Mouse (Mus musculus): ENCODE results near the gene Gadd45b.

The Gadd45b gene

DNA sequence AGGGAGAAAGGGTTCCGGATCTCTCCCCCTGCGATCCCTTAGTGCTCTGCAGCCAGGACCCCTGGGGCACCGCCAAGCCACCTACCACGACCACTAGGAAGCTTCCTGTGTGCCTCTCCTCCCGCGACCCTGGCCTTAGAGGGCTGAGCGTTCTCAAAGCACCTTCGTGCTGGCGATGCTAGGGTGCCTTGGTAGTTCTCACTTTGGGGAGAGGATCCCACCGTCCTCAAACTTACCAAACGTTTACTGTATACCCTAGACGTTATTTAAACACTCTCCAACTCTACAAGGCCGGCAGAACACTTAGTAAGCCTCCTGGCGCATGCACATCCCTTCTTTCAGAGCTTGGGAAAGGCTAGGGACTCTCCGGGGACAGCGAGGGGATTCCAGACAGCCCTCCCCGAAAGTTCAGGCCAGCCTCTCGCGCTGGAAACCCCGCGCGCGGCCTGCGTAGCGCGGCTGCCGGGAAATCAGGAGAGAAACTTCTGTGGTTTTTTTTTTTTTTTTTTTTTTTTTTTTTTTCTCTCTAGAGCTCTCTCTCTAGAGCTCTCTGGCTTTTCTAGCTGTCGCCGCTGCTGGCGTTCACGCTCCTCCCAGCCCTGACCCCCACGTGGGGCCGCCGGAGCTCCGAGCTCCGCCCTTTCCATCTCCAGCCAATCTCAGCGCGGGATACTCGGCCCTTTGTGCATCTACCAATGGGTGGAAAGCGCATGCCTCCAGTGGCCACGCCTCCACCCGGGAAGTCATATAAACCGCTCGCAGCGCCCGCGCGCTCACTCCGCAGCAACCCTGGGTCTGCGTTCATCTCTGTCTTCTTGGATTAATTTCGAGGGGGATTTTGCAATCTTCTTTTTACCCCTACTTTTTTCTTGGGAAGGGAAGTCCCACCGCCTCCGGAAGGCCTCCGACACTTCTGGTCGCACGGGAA, at the start of gene Gadd45b:
Gene Gadd45b (plus strand): TSS at position 775 of the 928 bp plus-strand sequence.
- DNase-seq (ENCODE audit: low spot score in 2 of 2): peak; percentile 98 to 99

DNA sequence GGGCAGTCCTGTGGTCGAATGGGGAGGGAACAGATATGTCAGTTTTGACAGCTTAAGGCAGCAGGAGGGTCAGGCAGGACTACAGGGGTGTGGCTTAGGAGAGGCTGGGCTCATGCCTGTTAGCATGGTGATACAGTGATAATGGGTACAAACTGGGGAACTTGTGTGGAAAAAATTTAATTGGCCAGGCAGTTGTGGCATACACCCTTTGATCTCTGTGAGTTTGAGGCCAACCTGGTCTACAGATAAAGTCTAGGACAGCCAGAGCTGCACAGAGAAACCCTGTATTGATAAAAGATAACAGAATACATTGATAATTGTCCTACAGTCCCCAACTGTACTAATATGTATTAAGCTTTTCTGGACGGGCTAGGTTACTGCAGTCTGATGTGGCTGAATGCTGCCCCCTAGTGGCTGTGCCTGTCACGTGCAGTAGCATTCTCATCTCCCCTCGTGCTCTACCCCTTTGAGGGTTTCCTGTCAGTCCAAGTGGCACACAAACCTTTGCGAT, 49.7 kb upstream of the Gadd45b start:
- peak in 1 of 2 experiments; percentile 54 for DNase-seq (ENCODE audit: low spot score in 2 of 2)

DNA sequence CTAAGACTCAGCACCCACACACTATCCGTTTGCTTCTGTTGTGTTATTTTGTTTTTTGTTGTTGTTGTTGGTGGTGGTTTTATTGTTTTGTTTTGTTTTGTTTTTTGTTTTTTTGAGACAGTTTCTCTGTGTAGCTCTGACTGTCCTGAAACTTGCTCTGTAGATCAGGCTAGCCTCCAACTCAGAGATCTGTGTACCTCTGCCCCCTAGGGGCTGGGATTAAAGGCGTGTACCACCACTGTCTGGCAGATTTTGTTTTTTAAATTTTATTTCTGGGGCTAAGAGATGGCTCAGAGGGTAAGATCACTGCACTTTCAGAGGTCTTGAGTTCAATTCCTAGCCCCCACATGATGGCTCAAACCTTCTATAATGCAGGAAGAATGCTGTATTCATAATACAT, 49.0 kb upstream of the Gadd45b start:
- DNase-seq (ENCODE audit: low spot score in 2 of 2): no peak

GRCm38 (mm10) chr10:80881301-80881700, 48.6 kb upstream of the Gadd45b start:
- peak; percentile 65 to 68 for DNase-seq (ENCODE audit: low spot score in 2 of 2)

- DNase-seq (ENCODE audit: low spot score in 2 of 2): no peak
Measured at GRCm38 (mm10) chr10:80887181-80887580, 42.7 kb upstream of the Gadd45b start.

DNA sequence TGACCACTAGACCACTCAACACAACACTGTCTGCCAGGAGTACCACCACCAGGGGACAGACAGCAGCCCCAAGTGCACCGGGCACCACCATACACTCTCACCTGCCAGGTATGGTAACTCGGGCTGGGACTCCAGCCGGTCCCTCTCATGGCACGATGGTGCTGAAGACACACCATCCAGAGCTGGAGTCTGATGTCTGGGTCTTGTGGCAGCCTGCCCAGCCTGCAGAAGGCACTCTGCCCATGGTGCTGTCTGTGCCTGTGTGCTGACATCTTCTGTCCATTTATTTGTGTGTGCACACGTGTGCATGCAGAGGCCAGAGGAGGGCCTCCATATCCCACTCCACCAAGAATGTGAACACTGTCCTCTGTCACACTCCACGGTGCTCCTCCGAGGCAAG, 34.8 kb upstream of the Gadd45b start:
- no peak for DNase-seq (ENCODE audit: low spot score in 2 of 2)

GRCm38 (mm10) chr10:80895697-80896096, 34.2 kb upstream of the Gadd45b start:
- no peak for DNase-seq (ENCODE audit: low spot score in 2 of 2)

GRCm38 (mm10) chr10:80896581-80897485, 33.0 kb upstream of the Gadd45b start:
- DNase-seq (ENCODE audit: low spot score in 2 of 2): no peak

DNA sequence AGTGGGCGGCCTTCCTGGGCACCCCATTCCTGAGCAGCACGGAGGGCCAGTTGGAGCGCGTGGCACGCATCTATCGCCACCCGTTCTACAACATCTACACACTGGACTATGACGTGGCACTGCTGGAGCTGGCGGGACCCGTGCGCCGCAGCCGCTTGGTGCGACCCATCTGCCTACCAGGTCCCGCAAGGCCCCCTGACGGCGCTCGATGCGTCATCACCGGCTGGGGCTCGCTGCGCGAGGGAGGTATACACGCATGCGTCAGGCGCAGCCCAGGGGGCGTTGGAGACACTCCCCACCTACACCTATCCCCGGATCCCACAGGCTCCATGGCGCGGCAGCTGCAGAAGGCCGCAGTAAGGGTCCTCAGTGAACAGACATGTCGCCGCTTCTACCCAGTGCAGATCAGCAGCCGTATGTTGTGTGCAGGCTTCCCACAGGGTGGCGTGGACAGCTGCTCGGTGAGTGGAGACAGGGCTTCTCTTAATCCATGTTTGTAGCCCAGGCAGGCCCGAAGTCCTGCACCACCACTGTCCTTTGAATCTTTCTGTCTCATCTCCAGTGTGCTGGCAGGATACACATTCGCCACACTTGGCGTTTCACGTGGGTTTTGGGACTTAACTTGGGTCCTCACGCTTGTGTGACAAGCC, 31.9 kb upstream of the Gadd45b start:
- DNase-seq (ENCODE audit: low spot score in 2 of 2): peak in 1 of 2 experiments; percentile 55

GRCm38 (mm10) chr10:80899074-80899473, 30.8 kb upstream of the Gadd45b start:
- no peak for DNase-seq (ENCODE audit: low spot score in 2 of 2)

DNA sequence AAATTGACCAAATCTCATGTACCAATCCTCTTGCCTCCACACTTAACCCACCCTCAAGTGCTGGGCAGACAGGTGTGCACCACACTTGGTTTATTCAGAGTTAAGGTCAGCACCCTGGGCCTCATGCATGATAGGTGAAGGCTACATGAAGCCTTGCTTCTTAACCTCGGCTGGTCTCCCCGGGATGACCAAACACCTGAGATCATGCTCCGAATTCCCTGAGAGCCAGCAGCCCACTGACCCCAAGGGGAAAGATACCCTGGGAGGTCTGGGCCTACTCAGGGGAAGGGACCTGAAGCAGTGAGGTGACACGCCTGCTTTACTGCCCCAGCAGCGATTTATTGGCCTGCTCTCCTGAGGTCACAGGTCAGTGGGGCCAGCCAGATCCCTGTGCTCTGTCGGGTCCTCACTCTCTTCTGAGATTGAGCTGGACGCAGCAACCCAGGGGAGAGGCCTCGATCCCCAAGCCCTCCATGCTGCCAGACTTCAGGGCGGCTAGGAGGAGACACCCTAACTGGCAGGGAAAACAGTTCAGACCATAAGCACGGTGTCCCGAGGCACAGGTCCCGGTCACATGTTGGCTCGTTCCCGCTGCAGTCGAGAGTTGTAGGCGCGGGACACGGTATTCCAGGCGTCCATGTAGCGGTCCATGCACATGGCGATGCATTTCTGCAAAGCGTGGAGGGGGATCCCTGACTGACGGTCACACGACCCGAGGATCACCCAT, 30.1 kb upstream of the Gadd45b start:
- DNase-seq (ENCODE audit: low spot score in 2 of 2): no peak

- peak; percentile 97 to 99 for DNase-seq (ENCODE audit: low spot score in 2 of 2)
Measured at GRCm38 (mm10) chr10:80900318-80901247, 29.3 kb upstream of the Gadd45b start, which contains the start of gene Timm13. Gene Timm13 (minus strand): TSS chr10:80900969.

DNA sequence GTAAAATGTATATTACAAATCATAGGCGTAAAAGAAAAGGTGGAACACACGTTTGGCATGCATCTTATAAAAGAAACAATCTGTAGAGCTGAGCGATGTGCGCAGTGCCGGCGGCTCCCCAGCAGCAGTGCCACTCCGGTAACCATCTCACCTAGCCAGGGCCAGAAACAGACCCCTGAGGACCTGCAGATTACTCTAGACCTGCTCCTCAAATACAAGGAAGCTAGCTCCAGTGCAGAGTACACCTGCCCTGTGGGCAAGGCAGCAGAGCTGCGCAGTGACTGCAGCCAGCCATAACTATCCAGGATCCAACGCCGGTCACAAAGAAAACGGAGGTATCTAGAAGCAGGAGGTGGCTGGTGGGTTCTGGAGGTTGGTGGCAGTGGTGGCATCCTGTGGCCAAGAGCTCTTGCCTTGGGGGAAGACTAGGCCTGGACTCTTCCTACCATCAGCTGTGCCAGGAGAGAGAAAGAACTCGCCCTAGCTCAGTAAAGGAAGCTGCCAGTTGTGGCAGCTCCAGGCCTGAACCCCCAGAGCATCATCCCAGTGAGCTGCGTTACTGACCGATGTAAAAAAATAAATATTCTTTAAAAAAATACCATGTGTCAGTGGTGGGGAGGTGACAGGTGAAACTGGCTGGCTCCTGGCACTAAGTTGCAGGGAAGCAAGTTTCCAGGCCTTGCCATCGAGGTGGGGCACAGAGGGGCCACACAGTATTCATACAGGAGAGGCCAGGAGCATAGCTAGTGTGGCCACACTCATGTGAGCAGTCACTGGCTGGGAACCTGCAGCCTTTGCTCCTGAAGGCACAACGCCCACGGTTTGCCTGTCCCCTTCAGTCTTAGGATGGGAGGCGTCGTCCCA, 28.2 kb upstream of the Gadd45b start:
- no peak for DNase-seq (ENCODE audit: low spot score in 2 of 2)

DNA sequence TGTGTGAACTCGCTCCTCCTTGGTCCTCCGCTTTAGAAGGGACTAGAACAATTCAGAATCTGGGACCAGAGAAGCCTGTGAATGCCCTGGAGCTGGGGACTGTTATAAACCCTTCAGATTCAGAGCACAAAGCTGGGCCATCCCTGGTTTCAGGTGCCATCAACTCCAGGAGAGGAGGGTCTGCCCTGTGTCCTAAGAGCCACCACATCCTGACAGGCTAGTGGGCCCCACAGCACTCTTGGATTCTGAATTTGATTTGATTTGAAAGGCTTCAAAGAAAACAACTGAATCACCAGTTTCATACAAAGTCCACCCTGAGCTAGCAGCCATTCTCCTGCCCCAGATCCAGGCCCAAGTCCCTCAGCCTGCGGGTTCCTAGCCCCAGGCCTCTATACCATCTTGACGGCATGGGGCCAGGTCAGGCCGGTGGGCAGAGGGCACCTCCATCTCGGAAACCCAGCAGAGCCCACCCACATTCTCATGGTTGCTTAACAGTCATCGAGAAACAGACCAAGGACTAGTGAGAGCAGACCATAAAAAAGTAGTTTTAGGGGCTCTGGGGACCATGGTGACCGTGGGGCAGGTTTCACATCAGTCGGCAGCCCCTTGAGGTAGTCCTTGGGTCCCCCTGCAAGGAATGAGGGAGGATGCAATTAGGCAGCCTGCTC, 27.5 kb upstream of the Gadd45b start:
- no peak for DNase-seq (ENCODE audit: low spot score in 2 of 2)

GRCm38 (mm10) chr10:80903282-80903681, 26.6 kb upstream of the Gadd45b start:
- no peak for DNase-seq (ENCODE audit: low spot score in 2 of 2)

DNA sequence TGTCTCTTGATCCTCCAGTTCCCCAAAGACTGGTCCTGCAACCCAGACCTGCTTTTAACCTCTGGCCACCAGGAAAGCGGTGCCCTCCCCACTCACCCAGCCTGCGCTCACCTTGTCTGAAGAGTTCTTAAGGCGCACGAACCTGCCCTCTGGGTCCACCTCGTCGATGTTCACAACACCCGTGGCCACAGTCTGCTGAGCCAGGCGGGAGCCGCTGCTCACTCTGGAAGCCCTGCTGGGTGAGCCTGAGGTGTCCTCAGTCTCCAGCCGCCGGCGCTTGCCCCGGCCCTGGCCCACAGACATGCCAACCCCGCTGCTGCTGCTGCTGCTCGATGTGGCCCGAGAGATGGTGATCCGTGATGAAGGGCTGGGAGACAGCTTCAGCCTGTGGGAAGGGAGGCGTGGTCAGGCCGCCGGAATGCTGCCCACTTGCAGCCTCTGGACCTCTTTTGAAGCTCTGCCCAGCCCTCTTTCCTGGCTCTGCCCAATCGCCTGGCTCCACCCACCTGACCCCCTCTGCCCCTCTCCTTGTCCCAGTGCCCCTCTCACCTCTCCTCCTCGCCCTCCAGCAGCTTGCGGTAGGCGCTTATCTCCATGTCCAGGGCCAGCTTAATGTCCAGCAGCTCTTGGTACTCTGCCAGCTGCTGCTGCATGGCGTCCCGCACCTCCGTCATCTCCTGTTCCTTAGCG, 25.7 kb upstream of the Gadd45b start:
- no peak for DNase-seq (ENCODE audit: low spot score in 2 of 2)

GRCm38 (mm10) chr10:80904709-80905108, 25.2 kb upstream of the Gadd45b start:
- DNase-seq (ENCODE audit: low spot score in 2 of 2): no peak

All from frontal cortex, postnatal 14 days (tissue).